Mouse (Mus musculus) embryonic facial prominence, embryonic 13.5 days (tissue): Measurements from ENCODE around the gene Gtf2h3. TPM values are rescaled to one million over a fixed set of nuclear protein-coding genes. Genes with fewer than 3 reads are reported as not detected.
A peak's percentile ranks its signal among the peaks of the same experiment; 100 is the strongest.

Experiments
- ATAC-seq: fragments of 200-750 bp; cut with Nextera tagmentation; 2 replicates; pipeline ENCODE4 v1.8.0; 2017; ENCODE audit warnings: low read depth; ENCODE audit not compliant: insufficient number of reproducible peaks, insufficient read depth, low FRiP score, low TSS enrichment
- H3K27ac ChIP-seq: fragments of 300-500 bp; sonication (generic); 2 replicates; pipeline ENCODE4 v1.5.1; 2015; ENCODE audit warnings: moderate library complexity, mild to moderate bottlenecking, inconsistent platforms
- H3K27me3 ChIP-seq: fragments of 300-500 bp; sonication (generic); 2 replicates; pipeline ENCODE4 v1.6.1; 2015; ENCODE audit warnings: mild to moderate bottlenecking, inconsistent platforms
- H3K36me3 ChIP-seq: fragments of 300-500 bp; sonication (generic); 2 replicates; pipeline ENCODE4 v1.6.1; 2015; ENCODE audit warnings: mild to moderate bottlenecking, inconsistent platforms
- H3K4me1 ChIP-seq: fragments of 300-500 bp; sonication (generic); 2 replicates; pipeline ENCODE4 v1.6.1; 2015; ENCODE audit warnings: inconsistent platforms
- H3K4me2 ChIP-seq: fragments of 300-500 bp; sonication (generic); 2 replicates; pipeline ENCODE4 v1.6.1; 2015; ENCODE audit warnings: moderate library complexity, mild to moderate bottlenecking, inconsistent platforms
- H3K4me3 ChIP-seq: fragments of 300-500 bp; sonication (generic); 2 replicates; pipeline ENCODE4 v1.5.1; 2015; ENCODE audit warnings: mild to moderate bottlenecking, inconsistent platforms
- H3K9ac ChIP-seq: fragments of 300-500 bp; sonication (generic); 2 replicates; pipeline ENCODE4 v1.6.1; 2015; ENCODE audit warnings: mild to moderate bottlenecking, inconsistent platforms
- H3K9me3 ChIP-seq: fragments of 300-500 bp; sonication (generic); 2 replicates; pipeline ENCODE4 v1.6.1; 2016; ENCODE audit warnings: inconsistent platforms
- WGBS: fragments of 180-500 bp; shearing (Covaris S2); methylation state at CpG from one replicate; pipeline ENCODE4 v1.1.7; 2015; ENCODE audit warnings: mixed read lengths; 5-methylcytosine and 5-hydroxymethylcytosine counted together
- polyA plus RNA-seq: library from polyadenylated mRNA; unstranded; fragments of >200 nt; fragmentation: Nextera tagmentation; extraction: Ambion mirVana; gene quantifications from 2 replicates; pipeline ENCODE4 v1.2.1, GENCODE M21; 2015

The Gtf2h3 gene
- polyA plus RNA-seq = 69.1 and 72.3 TPM in 2 replicates

DNA sequence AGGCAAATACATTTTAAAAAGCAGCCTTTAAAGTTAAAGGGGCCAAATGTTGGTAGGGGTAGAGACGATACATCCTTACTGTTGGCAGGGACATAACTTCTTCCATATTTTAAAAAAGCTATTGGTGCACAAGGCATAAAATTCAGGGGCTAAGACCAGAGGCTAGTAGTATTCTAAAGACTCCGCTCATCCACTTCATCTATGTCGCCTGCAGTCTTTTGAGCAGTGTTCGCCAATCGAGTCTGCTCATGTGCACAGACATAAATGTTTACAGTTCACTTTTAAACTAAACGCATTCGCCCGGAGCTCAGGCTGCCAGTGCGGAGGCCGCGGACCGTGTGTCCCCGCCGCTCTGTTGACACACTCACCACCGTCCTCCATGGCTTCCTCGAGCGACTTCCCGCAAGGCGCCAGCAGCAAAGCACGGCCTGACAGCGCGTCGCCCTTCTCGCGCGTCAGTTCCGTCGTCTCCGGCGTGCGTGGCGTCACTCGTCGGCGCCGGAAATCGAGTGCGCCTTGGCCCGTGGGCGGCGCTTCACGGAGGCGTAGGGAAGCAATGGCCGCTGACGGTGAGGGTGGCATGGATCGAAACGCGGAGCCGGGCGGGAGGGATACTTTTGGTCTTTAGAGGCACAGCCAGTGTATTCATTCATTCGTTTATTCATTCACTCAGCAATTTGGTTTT, at the start of gene Gtf2h3, which contains the start of gene Eif2b1:
TSS of gene Gtf2h3 (plus strand) at position 508 of the 685 bp plus-strand sequence.
TSS of gene Eif2b1 (minus strand) at position 499 of the 685 bp plus-strand sequence.
- Histone ChIP-seq H3K4me1 (peaks cover 25% of the 10 kb centered on the region), H3K4me2 (peak within 1 kb of the TSS; percentile 94), H3K27ac (peak within 1 kb of the TSS; percentile 18; the same call in 1 of the 2 replicates), H3K36me3 (peaks cover 46% of the 10 kb centered on the region), H3K4me3 (peak within 1 kb of the TSS; percentile 72), H3K27me3 (no peaks in the 10 kb centered on the region), H3K9me3 (no peaks in the 10 kb centered on the region), H3K9ac (peak within 1 kb of the TSS; percentile 80)
- 1% methylated on average over 51 of the region's 51 CpGs for WGBS
- peak; percentile 65 for ATAC-seq

DNA sequence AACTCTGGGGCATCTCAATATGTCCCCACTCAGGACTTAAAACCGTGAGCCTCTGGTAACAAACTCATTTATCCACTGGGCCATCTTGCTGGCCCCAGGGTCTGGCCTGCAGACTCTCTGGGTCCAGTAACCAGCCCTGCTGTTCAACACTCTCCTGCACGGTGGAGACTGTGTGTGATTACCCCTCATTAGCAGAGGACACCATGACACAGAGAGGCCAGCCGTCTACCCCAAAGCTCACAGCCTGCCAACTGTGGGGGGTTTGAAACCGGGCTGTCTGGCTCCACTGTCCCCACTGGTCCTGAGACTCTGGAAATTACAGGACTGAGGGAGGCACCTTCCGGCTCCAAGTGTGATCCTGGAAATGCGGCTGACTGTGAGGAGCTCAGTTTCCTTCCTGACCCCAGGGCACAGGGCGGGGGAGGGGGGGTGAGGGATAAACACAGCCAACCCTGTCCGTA, 49.7 kb upstream of the Gtf2h3 start:
- Histone ChIP-seq H3K9me3 (no peaks in the 10 kb centered on the region), H3K4me3 (peak overlapping the region; percentile 77), H3K4me2 (peak overlapping the region; percentile 89), H3K4me1 (peaks cover 40% of the 10 kb centered on the region), H3K9ac (peak overlapping the region; percentile 84), H3K27me3 (no peaks in the 10 kb centered on the region), H3K27ac (peak overlapping the region; percentile 66), H3K36me3 (peaks cover 24% of the 10 kb centered on the region)
- 12% methylated on average over 8 of the region's 8 CpGs for WGBS
- ATAC-seq = no peak

GRCm38 (mm10) chr5:124529697-124530096, 49.2 kb upstream of the Gtf2h3 start:
- peak overlapping the region; percentile 84; the same call in 1 of the 2 replicates for H3K9ac ChIP-seq
- no peaks in the 10 kb centered on the region for H3K27me3 ChIP-seq
- H3K9me3 ChIP-seq = no peaks in the 10 kb centered on the region
- peak overlapping the region; percentile 77 for H3K4me3 ChIP-seq
- H3K4me1 ChIP-seq = peaks cover 40% of the 10 kb centered on the region
- H3K4me2 ChIP-seq = peak overlapping the region; percentile 89
- 36% methylated on average over 8 of the region's 8 CpGs for WGBS
- peaks cover 20% of the 10 kb centered on the region for H3K36me3 ChIP-seq
- ATAC-seq = no peak
- H3K27ac ChIP-seq = no peak overlapping the region

- Histone ChIP-seq H3K4me3 (peak within 1 kb of the TSS; percentile 77), H3K27me3 (no peaks in the 10 kb centered on the region), H3K4me1 (peaks cover 40% of the 10 kb centered on the region), H3K27ac (peak within 1 kb of the TSS; percentile 85), H3K9ac (peak within 1 kb of the TSS; percentile 84), H3K4me2 (peak within 1 kb of the TSS; percentile 89), H3K9me3 (no peaks in the 10 kb centered on the region), H3K36me3 (peaks cover 11% of the 10 kb centered on the region)
- WGBS = under 1% methylated on average over 86 of the region's 96 CpGs
- peak; percentile 89 for ATAC-seq
Measured at GRCm38 (mm10) chr5:124530655-124531582, 48.0 kb upstream of the Gtf2h3 start, which contains the start of gene Rilpl1. Gene Rilpl1, minus strand, starts transcription at chr5:124531391.

GRCm38 (mm10) chr5:124531583-124531930, 47.4 kb upstream of the Gtf2h3 start:
- Histone ChIP-seq H3K9me3 (no peaks in the 10 kb centered on the region), H3K36me3 (peaks cover 5% of the 10 kb centered on the region), H3K9ac (peak overlapping the region; percentile 84), H3K4me2 (peak overlapping the region; percentile 89), H3K4me1 (peaks cover 40% of the 10 kb centered on the region), H3K4me3 (peak overlapping the region; percentile 77), H3K27ac (peak overlapping the region; percentile 85), H3K27me3 (peaks cover under 1% of the 10 kb centered on the region; the same call in 1 of the 2 replicates)
- ATAC-seq = peak; percentile 26
- 12% methylated on average over 14 of the region's 14 CpGs for WGBS

GRCm38 (mm10) chr5:124532451-124532850, 46.5 kb upstream of the Gtf2h3 start:
- Histone ChIP-seq H3K4me2 (no peak overlapping the region; the same call in 1 of the 2 replicates), H3K27ac (no peak overlapping the region), H3K9me3 (no peaks in the 10 kb centered on the region), H3K4me3 (no peak overlapping the region), H3K36me3 (no peaks in the 10 kb centered on the region), H3K27me3 (peaks cover 5% of the 10 kb centered on the region; the same call in 1 of the 2 replicates), H3K9ac (no peak overlapping the region), H3K4me1 (peaks cover 45% of the 10 kb centered on the region)
- ATAC-seq = no peak
- WGBS = 28% methylated on average over 7 of the region's 7 CpGs

GRCm38 (mm10) chr5:124535016-124535415, 43.9 kb upstream of the Gtf2h3 start:
- H3K4me2 ChIP-seq = no peak overlapping the region
- H3K36me3 ChIP-seq = no peaks in the 10 kb centered on the region
- WGBS = 68% methylated on average over 5 of the region's 5 CpGs
- no peak for ATAC-seq
- H3K9me3 ChIP-seq = no peaks in the 10 kb centered on the region
- no peak overlapping the region for H3K4me3 ChIP-seq
- no peak overlapping the region for H3K27ac ChIP-seq
- no peak overlapping the region for H3K9ac ChIP-seq
- peaks cover 5% of the 10 kb centered on the region; the same call in 1 of the 2 replicates for H3K27me3 ChIP-seq
- peaks cover 24% of the 10 kb centered on the region for H3K4me1 ChIP-seq

GRCm38 (mm10) chr5:124536776-124537175, 42.2 kb upstream of the Gtf2h3 start:
- H3K27me3 ChIP-seq = peaks cover 5% of the 10 kb centered on the region; the same call in 1 of the 2 replicates
- peaks cover 15% of the 10 kb centered on the region for H3K4me1 ChIP-seq
- no peaks in the 10 kb centered on the region for H3K36me3 ChIP-seq
- no peak overlapping the region for H3K27ac ChIP-seq
- WGBS = 6% methylated on average over 17 of the region's 17 CpGs
- peak overlapping the region; percentile 53 for H3K4me2 ChIP-seq
- no peak for ATAC-seq
- no peaks in the 10 kb centered on the region for H3K9me3 ChIP-seq
- peak overlapping the region; percentile 25 for H3K4me3 ChIP-seq
- peak overlapping the region; percentile 52; the same call in 1 of the 2 replicates for H3K9ac ChIP-seq

DNA sequence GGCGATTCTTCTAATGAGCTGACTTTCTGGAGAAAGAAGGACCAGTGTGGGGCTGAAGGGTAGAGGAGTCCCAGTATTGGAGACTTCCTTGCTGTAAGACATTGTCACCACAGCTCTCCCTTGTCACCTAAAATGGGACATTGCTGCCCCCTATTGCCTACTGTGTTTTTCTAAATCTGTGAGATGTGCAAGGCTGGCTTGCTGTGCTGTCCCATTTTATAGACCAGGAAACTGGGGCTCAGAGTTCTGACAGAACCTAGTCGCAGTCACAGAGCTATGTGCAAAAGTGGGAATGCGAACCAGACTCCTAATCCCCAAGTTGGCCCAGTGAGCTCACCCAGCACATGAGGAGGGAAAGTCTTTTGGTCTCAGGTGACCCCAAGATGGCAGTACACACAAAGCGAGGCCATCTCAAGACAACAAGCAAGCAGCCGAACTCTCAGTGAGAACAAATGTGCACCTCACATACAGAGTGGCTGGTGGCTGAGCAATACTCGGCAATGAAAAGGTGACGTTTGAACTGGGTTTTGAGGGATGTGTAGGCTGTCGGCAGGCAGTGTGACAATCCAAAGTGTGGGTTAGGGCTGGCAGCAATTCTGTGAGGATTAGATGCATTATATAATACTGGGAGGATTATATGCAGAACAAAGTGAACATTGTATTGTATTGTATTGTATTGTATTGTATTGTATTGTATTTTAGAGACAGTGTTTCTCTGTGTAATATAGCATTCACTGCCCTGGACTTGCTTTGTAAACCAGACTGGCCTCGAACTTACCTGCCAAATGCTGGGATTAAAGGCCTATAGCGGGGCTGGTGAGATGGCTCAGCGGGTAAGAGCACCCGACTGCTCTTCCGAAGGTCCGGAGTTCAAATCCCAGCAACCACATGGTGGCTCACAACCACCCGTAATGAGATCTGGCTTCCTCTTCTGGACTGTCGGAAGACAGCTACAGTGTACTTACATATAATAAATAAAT, 39.8 kb upstream of the Gtf2h3 start:
- ATAC-seq = no peak
- H3K4me2 ChIP-seq = no peak overlapping the region
- no peaks in the 10 kb centered on the region for H3K9me3 ChIP-seq
- WGBS = 78% methylated on average over 15 of the region's 16 CpGs
- H3K9ac ChIP-seq = no peak overlapping the region
- H3K4me1 ChIP-seq = peaks cover 16% of the 10 kb centered on the region
- H3K27me3 ChIP-seq = peaks cover 5% of the 10 kb centered on the region; the same call in 1 of the 2 replicates
- H3K36me3 ChIP-seq = peaks cover 16% of the 10 kb centered on the region
- H3K4me3 ChIP-seq = no peak overlapping the region
- no peak overlapping the region for H3K27ac ChIP-seq

GRCm38 (mm10) chr5:124539905-124540304, 39.0 kb upstream of the Gtf2h3 start:
- peaks cover 16% of the 10 kb centered on the region for H3K4me1 ChIP-seq
- no peak for ATAC-seq
- peak overlapping the region; percentile 54 for H3K4me2 ChIP-seq
- peak overlapping the region; percentile 97; the same call in 1 of the 2 replicates for H3K9ac ChIP-seq
- H3K27me3 ChIP-seq = peaks cover 5% of the 10 kb centered on the region; the same call in 1 of the 2 replicates
- no peaks in the 10 kb centered on the region for H3K9me3 ChIP-seq
- 74% methylated on average over 4 of the region's 4 CpGs for WGBS
- peak overlapping the region; percentile 82 for H3K4me3 ChIP-seq
- peaks cover 24% of the 10 kb centered on the region for H3K36me3 ChIP-seq
- H3K27ac ChIP-seq = peak overlapping the region; percentile 76
